Mouse (Mus musculus) cerebellum, postnatal 36 days (tissue): ENCODE measurements around the gene Aknad1.

Experiments
- DNase-seq, 2 experiments: peaks; one replicate each; pipeline ENCODE4 v3.0.0; 2021 to 2022; ENCODE audit warnings: mixed read lengths in 2 of 2

Gene Aknad1

GRCm38 (mm10) chr3:108788455-108788794, 49.0 kb downstream of the Aknad1 start:
- no peak for DNase-seq

DNA sequence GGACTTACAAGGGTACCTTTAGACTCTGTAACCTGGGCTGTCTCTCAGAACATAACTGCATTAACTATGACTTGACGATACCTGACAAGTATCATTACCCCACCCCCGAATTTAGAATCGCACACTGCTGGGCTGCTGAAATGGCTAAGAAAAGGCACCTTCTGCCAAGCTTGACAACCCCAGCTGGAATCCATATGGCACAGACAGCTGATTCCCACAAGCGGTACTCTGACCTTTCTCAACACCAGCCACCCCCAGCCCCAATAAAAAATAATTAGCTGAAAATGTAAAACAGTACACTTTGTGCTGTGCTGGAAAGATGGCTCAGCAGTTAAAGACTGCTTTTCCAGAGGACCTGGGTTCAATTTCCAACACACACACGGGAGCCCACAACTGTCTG, 49.8 kb downstream of the Aknad1 start:
- DNase-seq: no peak

GRCm38 (mm10) chr3:108790499-108790898, 51.0 kb downstream of the Aknad1 start:
- no peak for DNase-seq

GRCm38 (mm10) chr3:108791054-108791706, 51.7 kb downstream of the Aknad1 start:
- DNase-seq: no peak

DNA sequence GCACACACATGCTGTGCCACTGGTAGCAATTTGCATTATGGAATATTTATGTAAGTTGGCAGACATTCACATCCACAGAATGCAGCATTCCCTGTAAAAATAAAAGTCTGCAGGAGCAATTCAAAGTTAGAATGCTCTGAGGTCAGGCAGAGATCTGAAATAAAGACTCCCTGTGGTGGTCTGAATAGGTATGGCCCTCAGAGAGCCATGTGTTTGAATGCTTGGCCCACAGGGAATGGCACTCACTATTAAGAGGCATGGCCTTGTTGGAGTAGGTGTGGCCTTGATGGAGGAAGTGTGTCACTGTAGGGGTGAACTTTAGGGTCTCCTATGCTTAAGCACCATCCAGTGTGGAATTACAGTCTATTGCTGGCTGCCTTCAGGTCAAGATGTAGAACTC, 53.0 kb downstream of the Aknad1 start:
- no peak for DNase-seq

DNA sequence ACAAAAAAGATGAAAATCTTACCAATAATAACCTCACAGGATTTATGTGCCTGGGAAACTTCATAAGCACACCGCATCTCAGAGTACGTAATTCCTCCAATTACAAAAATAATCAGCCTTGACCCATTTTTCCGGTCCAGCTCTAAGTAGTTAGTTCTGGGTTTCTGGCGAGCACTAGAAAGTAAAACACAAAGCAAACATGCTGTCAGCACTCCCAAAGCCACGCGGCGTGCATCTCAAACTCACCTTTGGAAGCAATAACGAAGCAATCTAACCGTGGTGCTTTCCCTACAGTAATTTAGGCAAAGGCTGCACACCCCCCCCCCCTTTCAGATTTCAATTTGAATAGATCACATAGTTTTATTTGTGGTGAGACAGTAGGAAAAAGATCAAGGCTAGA, 55.3 kb downstream of the Aknad1 start:
- DNase-seq: no peak

DNA sequence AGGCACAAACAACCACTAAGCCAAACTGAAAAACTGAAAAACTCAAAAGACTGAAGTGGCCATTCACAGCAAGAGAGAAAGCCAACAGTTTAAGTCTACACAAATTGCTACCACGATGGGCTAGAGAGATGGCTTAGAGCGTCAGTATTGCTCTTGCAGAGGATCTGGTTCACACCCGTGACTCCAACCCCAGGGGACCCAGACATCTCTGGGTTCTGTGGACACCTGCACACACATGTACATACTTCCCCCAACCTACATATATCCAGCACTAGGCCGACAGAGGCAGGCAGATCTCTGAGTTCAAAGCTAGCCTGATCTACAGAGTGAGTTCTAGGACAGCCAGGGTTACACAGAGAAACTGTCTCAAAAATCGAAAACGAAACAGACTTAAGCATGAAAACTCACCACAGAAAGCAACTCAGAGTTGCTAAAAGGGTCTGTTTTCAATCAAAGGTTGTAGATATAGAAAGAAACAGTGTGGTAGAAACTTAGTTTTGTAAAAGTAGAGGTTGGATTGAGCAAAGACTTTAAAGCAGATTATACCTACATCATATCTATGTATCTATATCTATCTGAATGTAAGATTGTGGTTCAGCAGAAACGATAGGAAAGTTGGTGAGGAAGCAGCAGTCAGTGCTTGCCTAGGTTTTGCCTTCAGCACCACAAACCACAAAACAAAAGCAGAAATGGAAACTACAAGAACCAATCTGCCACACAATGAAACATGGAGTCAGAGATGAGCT, 56.3 kb downstream of the Aknad1 start:
- no peak for DNase-seq

GRCm38 (mm10) chr3:108796386-108796785, 56.9 kb downstream of the Aknad1 start:
- no peak for DNase-seq

DNA sequence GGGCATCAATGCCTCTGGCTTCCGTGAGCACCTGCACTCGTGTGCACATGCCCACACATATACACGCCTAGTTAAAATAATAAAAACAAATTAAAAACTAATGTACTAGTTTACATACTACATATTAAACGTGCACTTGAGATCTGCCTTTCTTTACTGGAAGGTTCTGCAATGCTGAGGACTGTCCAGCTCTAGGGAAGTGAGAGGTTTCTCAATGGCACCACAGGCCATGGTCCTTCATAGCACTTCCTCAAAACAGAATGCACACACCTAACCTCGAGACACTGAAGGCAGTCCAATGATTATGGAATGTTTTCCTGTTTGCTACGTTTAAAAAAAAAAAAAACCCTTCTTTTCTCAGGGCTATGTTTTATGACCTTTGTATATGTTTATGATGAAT, 58.3 kb downstream of the Aknad1 start:
- no peak for DNase-seq

DNA sequence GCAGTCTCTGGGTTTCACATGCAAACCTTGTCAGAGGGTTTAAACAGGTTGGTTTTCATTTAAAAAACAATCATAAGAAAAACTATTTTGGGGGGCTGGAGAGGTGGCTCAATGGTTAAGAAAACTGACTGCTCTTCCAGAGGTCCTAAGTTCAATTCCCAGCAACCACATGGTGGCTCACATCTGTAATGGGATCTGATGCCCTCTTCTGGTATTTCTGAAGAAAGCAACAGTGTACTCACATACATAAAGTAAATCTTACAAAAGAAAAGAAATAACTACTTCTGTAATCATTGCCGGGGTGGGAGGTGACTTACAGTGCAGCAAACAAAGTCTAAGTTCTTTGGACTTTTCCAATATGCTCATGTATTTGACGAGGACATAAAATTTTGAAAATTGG, 58.9 kb downstream of the Aknad1 start:
- DNase-seq: no peak

DNA sequence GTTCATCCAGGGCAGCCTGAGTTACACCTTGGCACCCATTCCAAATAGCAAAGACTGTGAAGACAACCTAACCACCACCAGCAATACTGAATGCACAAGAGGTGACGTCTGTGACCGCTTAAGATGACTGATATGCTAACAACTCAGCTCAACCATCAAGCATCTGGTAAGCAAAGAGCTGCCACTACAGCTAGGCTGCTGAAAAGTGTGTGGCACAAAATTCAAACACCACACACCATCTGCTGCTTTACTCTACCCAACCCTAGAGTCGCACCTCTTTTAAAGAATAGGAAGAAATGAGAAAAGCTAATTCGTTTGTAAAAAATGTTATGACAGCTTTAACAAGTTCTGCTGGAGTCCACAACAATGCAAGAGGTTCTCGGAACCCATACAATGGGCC, 66.2 kb downstream of the Aknad1 start:
- no peak for DNase-seq

GRCm38 (mm10) chr3:108810747-108811263, 71.3 kb downstream of the Aknad1 start:
- DNase-seq: no peak

DNA sequence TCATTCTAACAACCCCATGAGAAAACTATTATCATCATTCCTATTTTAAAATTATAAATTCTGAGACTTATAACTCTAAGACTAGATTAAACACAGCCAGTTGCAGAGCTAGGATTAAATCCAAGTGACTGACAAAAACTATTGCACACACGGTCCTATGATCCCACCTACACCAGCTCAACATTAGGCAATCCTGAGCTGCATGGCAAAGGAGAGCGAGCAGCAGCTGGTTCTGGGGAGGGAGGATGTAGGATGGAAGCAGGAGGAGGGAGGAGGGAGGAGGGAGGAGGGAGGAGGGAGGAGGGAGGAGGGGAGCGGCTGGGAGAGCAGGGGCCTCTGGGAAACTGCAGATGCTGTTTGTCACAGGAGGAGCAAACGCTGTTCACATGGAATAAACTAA, 76.2 kb downstream of the Aknad1 start:
- DNase-seq: no peak

DNA sequence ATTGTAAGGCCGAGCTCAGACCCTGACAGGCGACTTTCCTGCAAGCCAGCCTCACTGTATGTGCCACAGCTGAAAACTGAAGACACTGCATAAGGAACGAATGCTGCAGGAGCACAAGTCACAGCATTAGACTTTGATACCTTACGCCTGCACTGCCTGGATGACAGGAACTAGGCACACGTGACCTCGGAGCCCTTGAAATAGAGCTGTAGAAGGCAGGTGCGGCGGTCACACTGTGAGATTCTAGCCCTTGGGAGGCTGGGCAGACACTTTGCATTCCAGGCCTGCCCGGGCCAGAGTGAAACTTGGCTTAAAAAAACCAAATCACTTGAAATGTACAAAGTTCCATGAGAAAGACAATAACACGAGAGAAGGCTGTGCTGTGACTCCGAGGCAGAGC, 91.0 kb downstream of the Aknad1 start:
- no peak for DNase-seq

GRCm38 (mm10) chr3:108831750-108832149, 92.3 kb downstream of the Aknad1 start:
- DNase-seq: no peak
